Mouse (Mus musculus): ENCODE data around the gene Irgm2.
"Not testable (repeated sequence)": the region's sequence is repeated elsewhere in the genome, so short reads cannot be mapped to it uniquely, and the experiment has no call there.

GRCm38 (mm10) chr11:58215049-58215430 is 15.6 kb downstream of the Irgm2 start:
- TF ChIP-seq ZNF384 (IDR thresholded peaks at IDR 0.05; ENCODE audit: low read depth, low read length); CHD2 (IDR thresholded peaks at IDR 0.05; ENCODE audit: low read depth, low read length); HCFC1 (IDR thresholded peaks at IDR 0.05; ENCODE audit: borderline replicate concordance, insufficient read depth, low read length); MAFK (IDR thresholded peaks at IDR 0.05; ENCODE audit: insufficient read depth, low read depth, low read length); ZC3H11A (IDR thresholded peaks at IDR 0.05; ENCODE audit: borderline replicate concordance, low read depth, low read length): not testable (repeated sequence)
